Mouse (Mus musculus) cerebellum, postnatal 4 days (tissue): Measurements from ENCODE around the gene Cmtm5.
"Not testable (repeated sequence)": the region's sequence is repeated elsewhere in the genome, so short reads cannot be mapped to it uniquely, and the experiment has no call there.

ENCODE experiments used
- DNase-seq, 2 experiments: peaks; one replicate each; pipeline ENCODE4 v3.0.0; 2022; ENCODE audit warnings: low spot score in 2 of 2, mixed read lengths in 1 of 2

Gene Cmtm5

GRCm38 (mm10) chr14:54932645-54933150 lies 3.4 kb upstream of the Cmtm5 start, which contains the start of gene Il25:
Gene Il25 (plus strand): TSS chr14:54932695.
- no peak for DNase-seq

- DNase-seq, result no peak
Observed at GRCm38 (mm10) chr14:54936831-54937160, 735 bp downstream of the Cmtm5 start.

GRCm38 (mm10) chr14:54937361-54938182 lies 1.5 kb downstream of the Cmtm5 start:
- no peak for DNase-seq

GRCm38 (mm10) chr14:54938431-54939219 lies 2.6 kb downstream of the Cmtm5 start:
- DNase-seq, result no peak

GRCm38 (mm10) chr14:54939434-54940175 lies 3.5 kb downstream of the Cmtm5 start:
- peak in 1 of 2 experiments; percentile 59 for DNase-seq

- DNase-seq, result no peak
Observed at GRCm38 (mm10) chr14:54940176-54940530, 4.1 kb downstream of the Cmtm5 start.

- DNase-seq, result no peak
Observed at GRCm38 (mm10) chr14:54941024-54941978, 5.2 kb downstream of the Cmtm5 start.

- no peak for DNase-seq
Observed at GRCm38 (mm10) chr14:54942479-54942878, 6.4 kb downstream of the Cmtm5 start.

- no peak for DNase-seq
Observed at GRCm38 (mm10) chr14:54943971-54944370, 7.9 kb downstream of the Cmtm5 start.

GRCm38 (mm10) chr14:54944939-54945338 lies 8.9 kb downstream of the Cmtm5 start:
- no peak for DNase-seq

- DNase-seq, result no peak
Observed at GRCm38 (mm10) chr14:54945975-54946704, 10.1 kb downstream of the Cmtm5 start.

GRCm38 (mm10) chr14:54947008-54947407 lies 10.9 kb downstream of the Cmtm5 start:
- DNase-seq, result not testable (repeated sequence)

- no peak for DNase-seq
Observed at GRCm38 (mm10) chr14:54948781-54949180, 12.7 kb downstream of the Cmtm5 start.

- no peak for DNase-seq
Observed at GRCm38 (mm10) chr14:54950493-54950892, 14.4 kb downstream of the Cmtm5 start.

GRCm38 (mm10) chr14:54951587-54951986 lies 15.5 kb downstream of the Cmtm5 start:
- DNase-seq, result no peak

GRCm38 (mm10) chr14:54953664-54954206 lies 17.7 kb downstream of the Cmtm5 start:
- DNase-seq, result no peak

GRCm38 (mm10) chr14:54954474-54954873 lies 18.4 kb downstream of the Cmtm5 start:
- no peak for DNase-seq

GRCm38 (mm10) chr14:54955481-54955880 lies 19.4 kb downstream of the Cmtm5 start:
- DNase-seq, result no peak

GRCm38 (mm10) chr14:54956533-54956932 lies 20.5 kb downstream of the Cmtm5 start:
- DNase-seq, result no peak

- DNase-seq, result no peak
Observed at GRCm38 (mm10) chr14:54958503-54958902, 22.4 kb downstream of the Cmtm5 start.
